ENCODE assay signal across 8 mouse cellular contexts in genomic region chr5:33695718-33696121, GRCm38 (mm10). TPM values are rescaled to one million over a fixed set of nuclear protein-coding genes. Genes with fewer than 3 reads are reported as not detected.
A peak's percentile ranks its signal among the peaks of the same experiment; 100 is the strongest.
DNase-seq lines count a peak whose midpoint lies in the region; ATAC-seq lines count a peak whose summit lies in the region.

No protein-coding gene starts in this region.

- H3K9ac ChIP-seq in heart, embryonic 13.5 days, result peak overlapping the region; percentile 79
- H3K9ac ChIP-seq in hindbrain, embryonic 16.5 days (ENCODE audit: low read depth, low read length), result peak overlapping the region; percentile 68
- peak overlapping the region; percentile 70 for H3K9ac ChIP-seq in midbrain, embryonic 16.5 days (ENCODE audit: low read depth, low read length)

- H3K4me2 ChIP-seq in heart, embryonic 13.5 days, result peak overlapping the region; percentile 79
- H3K4me2 ChIP-seq in hindbrain, embryonic 16.5 days (ENCODE audit: low read length), result peak overlapping the region; percentile 87
- H3K4me2 ChIP-seq in midbrain, embryonic 16.5 days (ENCODE audit: low read length), result peak overlapping the region; percentile 75

- H3K4me3 ChIP-seq in heart, embryonic 13.5 days, result peak overlapping the region; percentile 54
- H3K4me3 ChIP-seq in brown adipose tissue, adult 24 weeks (ENCODE audit: insufficient read depth, low read depth, low read length), result peak overlapping the region; percentile 71
- H3K4me3 ChIP-seq in hindbrain, embryonic 16.5 days (ENCODE audit: low read length), result peak overlapping the region; percentile 46
- peak overlapping the region; percentile 45 for H3K4me3 ChIP-seq in midbrain, embryonic 16.5 days (ENCODE audit: low read depth, low read length)

- ATAC-seq in heart, embryonic 13.5 days (ENCODE audit: extremely low read depth, insufficient number of reproducible peaks, low FRiP score, low TSS enrichment), result no peak
- ATAC-seq in hindbrain, embryonic 16.5 days, result no peak
- 0 out of 2 replicates have a peak, but pooled peaks have one; percentile 4 for ATAC-seq in midbrain, embryonic 16.5 days

- H3K36me3 ChIP-seq in heart, embryonic 13.5 days, result no peaks in the 10 kb centered on the region
- H3K36me3 ChIP-seq in hindbrain, embryonic 16.5 days (ENCODE audit: control insufficient read depth, insufficient read depth, low read length), result no peaks in the 10 kb centered on the region
- no peaks in the 10 kb centered on the region for H3K36me3 ChIP-seq in midbrain, embryonic 16.5 days (ENCODE audit: control insufficient read depth, insufficient read depth, low read length)

- H3K27ac ChIP-seq in heart, embryonic 13.5 days (replicated peaks), result peak overlapping the region; percentile 16; the same call in 1 of the 2 replicates
- no peak overlapping the region for H3K27ac ChIP-seq in brown adipose tissue, adult 24 weeks (replicated peaks; ENCODE audit: low read depth, low read length)
- H3K27ac ChIP-seq in hindbrain, embryonic 16.5 days (ENCODE audit: low read depth, low read length), result peak overlapping the region; percentile 63; the same call in 1 of the 2 replicates
- peak overlapping the region; percentile 47 for H3K27ac ChIP-seq in midbrain, embryonic 16.5 days (ENCODE audit: low read length)

- H3K27me3 ChIP-seq in heart, embryonic 13.5 days (replicated peaks), result peaks cover 59% of the 10 kb centered on the region
- H3K27me3 ChIP-seq in hindbrain, embryonic 16.5 days (replicated peaks; ENCODE audit: control insufficient read depth, insufficient read depth, low read length), result peaks cover 19% of the 10 kb centered on the region
- peaks cover 25% of the 10 kb centered on the region for H3K27me3 ChIP-seq in midbrain, embryonic 16.5 days (ENCODE audit: control insufficient read depth, insufficient read depth, low read depth, low read length)

- 5% methylated on average over 24 of the region's 24 CpGs for WGBS in heart, embryonic 13.5 days
- 5% methylated on average over 23 of the region's 24 CpGs for WGBS in hindbrain, embryonic 16.5 days
- under 1% methylated on average over 24 of the region's 24 CpGs for WGBS in midbrain, embryonic 16.5 days

- no peak for DNase-seq in heart, adult 11 months
- DNase-seq in spleen, adult 18-20 months, result no peak
- no peak for DNase-seq in thymus, postnatal 36 days
- DNase-seq in left cerebral cortex, adult 11 months (ENCODE audit: low spot score), result no peak

- H3K4me1 ChIP-seq in heart, embryonic 13.5 days, result peaks cover 54% of the 10 kb centered on the region
- H3K4me1 ChIP-seq in brown adipose tissue, adult 24 weeks (ENCODE audit: control insufficient read depth, insufficient read depth, insufficient read length, low read length), result peaks cover 3% of the 10 kb centered on the region; the same call in 1 of the 2 replicates
- peaks cover 18% of the 10 kb centered on the region for H3K4me1 ChIP-seq in hindbrain, embryonic 16.5 days (ENCODE audit: control insufficient read depth, insufficient read depth, low read depth, low read length)
- H3K4me1 ChIP-seq in midbrain, embryonic 16.5 days (ENCODE audit: control insufficient read depth, insufficient read depth, low read length), result peaks cover 28% of the 10 kb centered on the region

- H3K9me3 ChIP-seq in heart, embryonic 13.5 days, result no peaks in the 10 kb centered on the region
- no peaks in the 10 kb centered on the region for H3K9me3 ChIP-seq in hindbrain, embryonic 16.5 days (ENCODE audit: control insufficient read depth, low read length)
- H3K9me3 ChIP-seq in midbrain, embryonic 16.5 days (replicated peaks; ENCODE audit: control insufficient read depth, low read length, poor library complexity, severe bottlenecking), result no peaks in the 10 kb centered on the region

RNA-seq across cellular contexts. Expression of gene Fgfr3, which starts 25.8 kb away (rescaled TPM):
- polyA plus RNA-seq in heart, embryonic 13.5 days (2015; fragmentation: Nextera tagmentation; extraction: Ambion mirVana), result 4.1 and 4.3 TPM in 2 replicates
- 1.0 and 3.5 TPM in 2 replicates for polyA plus RNA-seq in brown adipose tissue, adult 24 weeks (2012; ENCODE audit: insufficient read depth, insufficient read length, missing spikeins)
- 45.9 and 48.2 TPM in 2 replicates for polyA plus RNA-seq in hindbrain, embryonic 16.5 days (2015; fragmentation: Nextera tagmentation; extraction: Ambion mirVana)
- polyA plus RNA-seq in midbrain, embryonic 16.5 days (2015; fragmentation: Nextera tagmentation; extraction: Ambion mirVana), result 19.1 and 23.9 TPM in 2 replicates

RNA-seq across cellular contexts. Expression of gene Tmem129, which starts 37.5 kb away (rescaled TPM):
- 32.0 and 33.0 TPM in 2 replicates for polyA plus RNA-seq in heart, embryonic 13.5 days (2015; fragmentation: Nextera tagmentation; extraction: Ambion mirVana)
- 16.3 and 19.4 TPM in 2 replicates for polyA plus RNA-seq in brown adipose tissue, adult 24 weeks (2012; ENCODE audit: insufficient read depth, insufficient read length, missing spikeins)
- 32.5 and 35.3 TPM in 2 replicates for polyA plus RNA-seq in hindbrain, embryonic 16.5 days (2015; fragmentation: Nextera tagmentation; extraction: Ambion mirVana)
- 29.1 and 29.7 TPM in 2 replicates for polyA plus RNA-seq in midbrain, embryonic 16.5 days (2015; fragmentation: Nextera tagmentation; extraction: Ambion mirVana)

RNA-seq across cellular contexts. Expression of gene Tacc3, which starts 37.8 kb away (rescaled TPM):
- 122 and 125 TPM in 2 replicates for polyA plus RNA-seq in heart, embryonic 13.5 days (2015; fragmentation: Nextera tagmentation; extraction: Ambion mirVana)
- 3.3 and 3.5 TPM in 2 replicates for polyA plus RNA-seq in brown adipose tissue, adult 24 weeks (2012; ENCODE audit: insufficient read depth, insufficient read length, missing spikeins)
- polyA plus RNA-seq in hindbrain, embryonic 16.5 days (2015; fragmentation: Nextera tagmentation; extraction: Ambion mirVana), result 42.2 and 46.0 TPM in 2 replicates
- polyA plus RNA-seq in midbrain, embryonic 16.5 days (2015; fragmentation: Nextera tagmentation; extraction: Ambion mirVana), result 25.0 and 28.4 TPM in 2 replicates

RNA-seq across cellular contexts. Expression of gene Slbp, which starts 43.3 kb away (rescaled TPM):
- 114 and 121 TPM in 2 replicates for polyA plus RNA-seq in heart, embryonic 13.5 days (2015; fragmentation: Nextera tagmentation; extraction: Ambion mirVana)
- polyA plus RNA-seq in brown adipose tissue, adult 24 weeks (2012; ENCODE audit: insufficient read depth, insufficient read length, missing spikeins), result 30.5 and 58.5 TPM in 2 replicates
- polyA plus RNA-seq in hindbrain, embryonic 16.5 days (2015; fragmentation: Nextera tagmentation; extraction: Ambion mirVana), result 128 and 133 TPM in 2 replicates
- 119 and 123 TPM in 2 replicates for polyA plus RNA-seq in midbrain, embryonic 16.5 days (2015; fragmentation: Nextera tagmentation; extraction: Ambion mirVana)
